Mouse (Mus musculus) layer of hippocampus, postnatal 10 days (tissue): ENCODE data around the gene Ndufa10. TPM values are rescaled to one million over a fixed set of nuclear protein-coding genes. Genes with fewer than 3 reads are reported as not detected.
"Not testable (repeated sequence)": the region's sequence is repeated elsewhere in the genome, so short reads cannot be mapped to it uniquely, and the experiment has no call there.

Source experiments
- DNase-seq, 2 experiments: peaks; one replicate each; pipeline ENCODE4 v3.0.0; 2021; ENCODE audit warnings: low spot score in 2 of 2
- long read RNA-seq: library from polyadenylated mRNA; stranded (forward); transcript quantifications from one replicate; pipeline ENCODE4 v2.0.0, GENCODE M21; 2023
- total RNA-seq, 2 experiments: library from RNA; stranded (reverse); gene quantifications; 2 replicates each; pipeline ENCODE4 v1.2.3; 2021

Gene Ndufa10
- 100 to 1,000 TPM; 190 to 257 TPM for total RNA-seq
- long read RNA-seq, transcript Ndufa10-201 (10 exons, 2,020 nt) = major isoform, 257 of 295 reads
- long read RNA-seq, partial matches to known transcripts = 6 of 295 reads
- long read RNA-seq, other reads (novel, unspliced or antisense) = 28 of 295 reads

GRCm38 (mm10) chr1:92473165-92474041 lies at the start of gene Ndufa10:
Ndufa10 (minus strand) TSS chr1:92473860.
- DNase-seq = peak; percentile 96

GRCm38 (mm10) chr1:92521376-92521775 lies 47.7 kb upstream of the Ndufa10 start:
- peak; percentile 65 to 72 for DNase-seq

GRCm38 (mm10) chr1:92519046-92519445 lies 45.4 kb upstream of the Ndufa10 start:
- DNase-seq = no peak

GRCm38 (mm10) chr1:92518561-92518960 lies 44.9 kb upstream of the Ndufa10 start, which contains the start of gene Olfr1414:
Olfr1414 (minus strand) TSS chr1:92518661.
- no peak for DNase-seq

GRCm38 (mm10) chr1:92515390-92515789 lies 41.7 kb upstream of the Ndufa10 start:
- DNase-seq = no peak

- DNase-seq = not testable (repeated sequence)
Measured at GRCm38 (mm10) chr1:92511646-92512045, 38.0 kb upstream of the Ndufa10 start.

GRCm38 (mm10) chr1:92496001-92496400 lies 22.3 kb upstream of the Ndufa10 start, which contains the start of gene Olfr1415:
Olfr1415 (minus strand) TSS chr1:92496101.
- no peak for DNase-seq

- no peak for DNase-seq
Measured at GRCm38 (mm10) chr1:92485013-92485412, 11.4 kb upstream of the Ndufa10 start, which contains the start of gene Olfr1416. Olfr1416 (minus strand) TSS chr1:92485113.

GRCm38 (mm10) chr1:92474066-92474578 lies 462 bp upstream of the Ndufa10 start:
- DNase-seq = no peak

GRCm38 (mm10) chr1:92468891-92469290 lies 4.8 kb downstream of the Ndufa10 start:
- DNase-seq = no peak

- no peak for DNase-seq
Measured at GRCm38 (mm10) chr1:92458416-92458815, 15.2 kb downstream of the Ndufa10 start.

- DNase-seq = no peak
Measured at GRCm38 (mm10) chr1:92457758-92458157, 15.9 kb downstream of the Ndufa10 start.

- no peak for DNase-seq
Measured at GRCm38 (mm10) chr1:92453751-92454445, 19.8 kb downstream of the Ndufa10 start.

- no peak for DNase-seq
Measured at GRCm38 (mm10) chr1:92448293-92448692, 25.4 kb downstream of the Ndufa10 start.

GRCm38 (mm10) chr1:92441453-92442063 lies 32.1 kb downstream of the Ndufa10 start:
- no peak for DNase-seq

- DNase-seq = no peak
Measured at GRCm38 (mm10) chr1:92440066-92440750, 33.5 kb downstream of the Ndufa10 start.

- peak; percentile 65 to 73 for DNase-seq
Measured at GRCm38 (mm10) chr1:92437678-92438271, 35.9 kb downstream of the Ndufa10 start.

- DNase-seq = peak; percentile 52 to 60
Measured at GRCm38 (mm10) chr1:92436831-92437321, 36.8 kb downstream of the Ndufa10 start.

GRCm38 (mm10) chr1:92434986-92435385 lies 38.7 kb downstream of the Ndufa10 start:
- DNase-seq = no peak

- DNase-seq = no peak
Measured at GRCm38 (mm10) chr1:92432791-92433190, 40.9 kb downstream of the Ndufa10 start.
